Mouse (Mus musculus): ENCODE results near the gene Npy. TPM values are rescaled to one million over a fixed set of nuclear protein-coding genes. Genes with fewer than 3 reads are reported as not detected.

Npy gene
- polyA plus RNA-seq, 1 experiment = not detected

DNA sequence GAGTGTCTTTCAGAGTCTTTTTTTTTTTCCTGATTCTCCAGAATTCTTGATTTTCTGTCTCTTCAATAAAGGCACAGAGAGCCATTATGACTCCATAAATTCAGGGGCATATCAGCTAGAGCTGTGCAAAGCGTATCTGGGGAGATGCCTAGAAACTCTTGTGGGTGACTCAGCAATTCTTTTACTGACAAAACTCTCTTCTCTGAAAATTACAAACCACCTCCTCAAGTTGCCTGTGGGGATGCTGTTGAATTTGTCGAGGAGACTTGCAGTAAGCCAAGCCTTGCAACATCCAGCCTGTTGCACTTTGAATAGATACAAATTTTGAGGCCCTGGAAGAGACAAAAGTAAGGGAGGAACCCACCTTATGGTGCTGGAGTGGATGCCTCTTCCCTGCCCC, 34.3 kb downstream of the Npy start:
- peaks cover 3% of the 10 kb centered on the region for H3K27me3 ChIP-seq (ENCODE audit: control insufficient read depth, insufficient read depth, insufficient read length)
- H3ac ChIP-seq (ENCODE audit: control insufficient read depth, insufficient read length, low read depth) = no peak overlapping the region
- H3K79me3 ChIP-seq (ENCODE audit: low read depth) = no peaks in the 10 kb centered on the region
- no peak overlapping the region for H3K4me3 ChIP-seq (ENCODE audit: insufficient read depth, poor library complexity, severe bottlenecking)
- TF ChIP-seq MYOD1 (IDR thresholded peaks at IDR 0.05; ENCODE audit: control insufficient read depth, insufficient read length, low read depth) (no peak), USF1 (IDR thresholded peaks at IDR 0.05; ENCODE audit: low read depth) (no peak), CEBPB (IDR thresholded peaks at IDR 0.05; ENCODE audit: low read depth) (no peak), CTCF (IDR thresholded peaks at IDR 0.05; ENCODE audit: control insufficient read depth, insufficient read depth, insufficient read length) (no peak), FOSL1 (IDR thresholded peaks at IDR 0.05; ENCODE audit: insufficient read depth, low read length, poor library complexity, severe bottlenecking) (no peak), MYOG (IDR thresholded peaks at IDR 0.05; ENCODE audit: control insufficient read depth, extremely low read depth, insufficient read length) (no peak), MAX (IDR thresholded peaks at IDR 0.05) (no peak)
- no peaks in the 10 kb centered on the region for H3K36me3 ChIP-seq (ENCODE audit: control insufficient read depth, insufficient read depth)
- no peaks in the 10 kb centered on the region for H3K79me2 ChIP-seq (ENCODE audit: control insufficient read depth, insufficient read depth)

DNA sequence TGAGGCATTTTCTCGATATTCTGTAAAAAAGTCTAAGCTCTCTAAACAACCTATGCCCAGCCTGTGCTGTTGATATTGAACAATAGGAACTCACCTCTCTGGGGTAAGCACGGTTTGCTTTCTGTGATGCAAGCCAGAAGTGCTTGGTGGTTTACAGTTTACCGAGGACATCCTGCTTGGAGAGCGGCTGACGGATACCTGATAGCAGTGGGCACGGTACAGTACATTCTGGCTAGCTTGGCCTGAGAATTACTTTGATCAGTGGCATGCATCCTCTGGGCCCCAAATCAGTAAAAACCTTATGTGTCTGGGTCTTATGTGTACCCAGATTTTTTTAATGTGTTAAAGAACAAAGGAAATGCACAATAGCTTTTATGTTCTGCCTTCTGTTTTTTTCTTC, 45.1 kb downstream of the Npy start:
- Histone ChIP-seq H3K79me2 (ENCODE audit: control insufficient read depth, insufficient read depth) (no peaks in the 10 kb centered on the region), H3K79me3 (ENCODE audit: low read depth) (no peaks in the 10 kb centered on the region), H3K27me3 (ENCODE audit: control insufficient read depth, insufficient read depth, insufficient read length) (no peaks in the 10 kb centered on the region), H3ac (ENCODE audit: control insufficient read depth, insufficient read length, low read depth) (no peak overlapping the region), H3K4me3 (ENCODE audit: insufficient read depth, poor library complexity, severe bottlenecking) (no peak overlapping the region), H3K36me3 (ENCODE audit: control insufficient read depth, insufficient read depth) (no peaks in the 10 kb centered on the region)
- no peak for TF ChIP-seq USF1 (IDR thresholded peaks at IDR 0.05; ENCODE audit: low read depth)
- no peak for TF ChIP-seq MYOD1 (IDR thresholded peaks at IDR 0.05; ENCODE audit: control insufficient read depth, insufficient read length, low read depth)

DNA sequence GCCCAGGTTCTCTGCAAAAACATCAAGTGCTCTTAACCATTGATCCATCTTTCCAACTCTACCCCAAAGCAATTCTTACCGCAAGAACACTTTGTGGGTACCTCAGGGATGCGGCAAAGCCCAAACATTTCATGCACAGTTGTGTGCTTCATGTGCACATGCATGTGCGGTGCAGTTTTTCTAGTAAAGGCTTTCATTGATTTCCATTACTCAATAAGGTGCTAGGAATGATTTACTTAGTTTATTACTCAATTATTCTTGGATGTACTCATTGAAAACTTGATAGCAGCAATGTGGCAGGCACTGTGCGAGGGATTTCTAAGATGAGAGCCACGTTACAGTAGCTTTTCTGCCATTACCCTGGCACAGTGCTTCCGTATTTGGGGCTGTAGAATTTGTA, 48.6 kb downstream of the Npy start:
- no peaks in the 10 kb centered on the region for H3K27me3 ChIP-seq (ENCODE audit: control insufficient read depth, insufficient read depth, insufficient read length)
- no peaks in the 10 kb centered on the region for H3K79me3 ChIP-seq (ENCODE audit: low read depth)
- H3K4me3 ChIP-seq (ENCODE audit: insufficient read depth, poor library complexity, severe bottlenecking) = no peak overlapping the region
- H3K36me3 ChIP-seq (ENCODE audit: control insufficient read depth, insufficient read depth) = no peaks in the 10 kb centered on the region
- TF ChIP-seq MYOG (IDR thresholded peaks at IDR 0.05; ENCODE audit: control insufficient read depth, extremely low read depth, insufficient read length) (no peak), MAX (IDR thresholded peaks at IDR 0.05) (no peak), CTCF (IDR thresholded peaks at IDR 0.05; ENCODE audit: control insufficient read depth, insufficient read depth, insufficient read length) (no peak), FOSL1 (IDR thresholded peaks at IDR 0.05; ENCODE audit: insufficient read depth, low read length, poor library complexity, severe bottlenecking) (no peak), USF1 (IDR thresholded peaks at IDR 0.05; ENCODE audit: low read depth) (no peak)
- no peaks in the 10 kb centered on the region for H3K79me2 ChIP-seq (ENCODE audit: control insufficient read depth, insufficient read depth)
- no peak overlapping the region for H3ac ChIP-seq (ENCODE audit: control insufficient read depth, insufficient read length, low read depth)

DNA sequence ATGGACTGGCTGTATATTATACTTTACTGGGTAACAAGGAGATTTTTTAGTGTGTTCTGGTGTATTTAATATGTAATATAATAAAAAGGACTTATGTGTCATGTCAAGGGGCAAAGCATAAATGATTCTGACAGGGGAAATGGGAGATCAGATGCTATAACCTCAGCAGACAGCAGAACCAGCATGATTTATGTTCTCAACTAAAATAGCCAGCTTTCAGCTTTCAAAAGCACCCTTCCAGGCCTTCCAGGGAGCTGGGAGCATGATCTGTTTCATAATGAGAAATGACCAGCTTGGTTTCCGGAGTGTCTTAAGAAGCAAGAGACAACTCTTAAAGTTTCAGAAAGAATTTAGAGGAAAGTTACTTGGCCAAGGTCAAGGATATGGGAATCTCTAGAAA, 51.0 kb downstream of the Npy start:
- no peaks in the 10 kb centered on the region for H3K79me3 ChIP-seq (ENCODE audit: low read depth)
- no peak overlapping the region for H3ac ChIP-seq (ENCODE audit: control insufficient read depth, insufficient read length, low read depth)
- H3K27me3 ChIP-seq (ENCODE audit: control insufficient read depth, insufficient read depth, insufficient read length) = no peaks in the 10 kb centered on the region
- no peak overlapping the region for H3K4me3 ChIP-seq (ENCODE audit: insufficient read depth, poor library complexity, severe bottlenecking)
- no peaks in the 10 kb centered on the region for H3K79me2 ChIP-seq (ENCODE audit: control insufficient read depth, insufficient read depth)
- H3K36me3 ChIP-seq (ENCODE audit: control insufficient read depth, insufficient read depth) = no peaks in the 10 kb centered on the region
- no peak for TF ChIP-seq CTCF (IDR thresholded peaks at IDR 0.05; ENCODE audit: control insufficient read depth, insufficient read depth, insufficient read length)
- no peak for TF ChIP-seq MYOG (IDR thresholded peaks at IDR 0.05; ENCODE audit: control insufficient read depth, extremely low read depth, insufficient read length)
- no peak for TF ChIP-seq FOSL1 (IDR thresholded peaks at IDR 0.05; ENCODE audit: insufficient read depth, low read length, poor library complexity, severe bottlenecking)
- TF ChIP-seq USF1 (IDR thresholded peaks at IDR 0.05; ENCODE audit: low read depth) = no peak
- TF ChIP-seq MYOD1 (IDR thresholded peaks at IDR 0.05; ENCODE audit: control insufficient read depth, insufficient read length, low read depth) = no peak
- no peak for TF ChIP-seq MAX (IDR thresholded peaks at IDR 0.05)
- TF ChIP-seq CEBPB (IDR thresholded peaks at IDR 0.05; ENCODE audit: low read depth) = no peak

DNA sequence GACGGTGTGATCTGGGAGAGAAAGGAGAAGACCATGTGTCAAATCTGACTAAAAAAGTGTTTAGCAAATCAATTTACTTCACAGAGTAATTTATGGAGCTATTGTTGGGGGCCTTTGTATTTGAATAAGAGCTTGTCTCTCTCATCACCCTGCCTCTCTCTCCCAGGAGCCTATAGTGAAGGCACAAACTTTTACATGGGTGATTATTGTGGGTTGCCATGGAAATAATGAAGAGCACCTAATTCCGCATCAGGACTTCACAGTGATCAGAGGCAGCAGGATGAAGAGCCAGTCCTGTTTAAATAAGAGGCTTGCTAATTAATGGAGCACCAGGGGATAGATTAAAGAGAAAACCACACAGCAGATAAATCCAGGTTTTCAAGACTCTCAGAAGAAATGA, 52.6 kb downstream of the Npy start:
- H3K79me2 ChIP-seq (ENCODE audit: control insufficient read depth, insufficient read depth) = no peaks in the 10 kb centered on the region
- no peaks in the 10 kb centered on the region for H3K79me3 ChIP-seq (ENCODE audit: low read depth)
- no peak overlapping the region for H3K4me3 ChIP-seq (ENCODE audit: insufficient read depth, poor library complexity, severe bottlenecking)
- TF ChIP-seq MAX (IDR thresholded peaks at IDR 0.05) (no peak), USF1 (IDR thresholded peaks at IDR 0.05; ENCODE audit: low read depth) (no peak), MYOG (IDR thresholded peaks at IDR 0.05; ENCODE audit: control insufficient read depth, extremely low read depth, insufficient read length) (no peak), FOSL1 (IDR thresholded peaks at IDR 0.05; ENCODE audit: insufficient read depth, low read length, poor library complexity, severe bottlenecking) (no peak), MYOD1 (IDR thresholded peaks at IDR 0.05; ENCODE audit: control insufficient read depth, insufficient read length, low read depth) (no peak)
- no peak overlapping the region for H3ac ChIP-seq (ENCODE audit: control insufficient read depth, insufficient read length, low read depth)
- H3K36me3 ChIP-seq (ENCODE audit: control insufficient read depth, insufficient read depth) = no peaks in the 10 kb centered on the region
- H3K27me3 ChIP-seq (ENCODE audit: control insufficient read depth, insufficient read depth, insufficient read length) = no peaks in the 10 kb centered on the region

DNA sequence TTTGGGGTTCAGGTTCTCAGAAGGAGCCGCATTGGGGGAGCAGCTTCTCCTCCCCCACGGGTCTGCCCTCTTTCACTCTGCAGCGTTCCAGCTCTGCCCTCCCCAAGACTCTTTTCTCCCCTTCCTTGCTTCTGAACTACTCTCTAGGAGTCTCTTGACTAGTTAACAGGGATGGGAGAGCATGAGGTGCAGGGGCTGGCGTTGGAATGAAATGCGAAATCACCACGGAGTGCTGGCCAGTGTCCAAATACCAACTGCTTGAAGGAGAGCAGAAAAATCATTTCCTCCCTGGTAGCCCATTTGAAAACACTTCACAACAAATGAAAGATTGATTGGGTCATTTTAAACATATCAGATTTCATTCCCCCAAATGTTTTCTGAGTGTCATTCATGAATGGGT, 53.3 kb downstream of the Npy start:
- Histone ChIP-seq H3K36me3 (ENCODE audit: control insufficient read depth, insufficient read depth) (no peaks in the 10 kb centered on the region), H3ac (ENCODE audit: control insufficient read depth, insufficient read length, low read depth) (no peak overlapping the region), H3K27me3 (ENCODE audit: control insufficient read depth, insufficient read depth, insufficient read length) (no peaks in the 10 kb centered on the region), H3K79me2 (ENCODE audit: control insufficient read depth, insufficient read depth) (no peaks in the 10 kb centered on the region), H3K4me3 (ENCODE audit: insufficient read depth, poor library complexity, severe bottlenecking) (no peak overlapping the region), H3K79me3 (ENCODE audit: low read depth) (no peaks in the 10 kb centered on the region)
- no peak for TF ChIP-seq MAX (IDR thresholded peaks at IDR 0.05)
- TF ChIP-seq MYOG (IDR thresholded peaks at IDR 0.05; ENCODE audit: control insufficient read depth, extremely low read depth, insufficient read length) = no peak
- TF ChIP-seq USF1 (IDR thresholded peaks at IDR 0.05; ENCODE audit: low read depth) = no peak
- no peak for TF ChIP-seq FOSL1 (IDR thresholded peaks at IDR 0.05; ENCODE audit: insufficient read depth, low read length, poor library complexity, severe bottlenecking)
- TF ChIP-seq CTCF (IDR thresholded peaks at IDR 0.05; ENCODE audit: control insufficient read depth, insufficient read depth, insufficient read length) = no peak
- no peak for TF ChIP-seq MYOD1 (IDR thresholded peaks at IDR 0.05; ENCODE audit: control insufficient read depth, insufficient read length, low read depth)
- TF ChIP-seq CEBPB (IDR thresholded peaks at IDR 0.05; ENCODE audit: low read depth) = no peak
